Mouse (Mus musculus): ENCODE results near the gene Lmo2. TPM values are rescaled to one million over a fixed set of nuclear protein-coding genes. Genes with fewer than 3 reads are reported as not detected.

Lmo2 gene
- polyA plus RNA-seq, 1 experiment from 2014 or later, result 33.1 TPM

- Histone ChIP-seq H3K27ac (ENCODE audit: low read length) (no peak overlapping the region), H3K27me3 (ENCODE audit: insufficient read depth, low read length) (no peaks in the 10 kb centered on the region), H3K9me3 (ENCODE audit: low read length) (no peaks in the 10 kb centered on the region), H3K4me3 (ENCODE audit: low read length) (no peak overlapping the region), H3K4me1 (ENCODE audit: insufficient read depth, low read length) (peaks cover 14% of the 10 kb centered on the region), H3K4me2 (replicated peaks; ENCODE audit: low read depth, low read length) (no peak overlapping the region), H3K36me3 (ENCODE audit: insufficient read depth, low read length) (no peaks in the 10 kb centered on the region), H3K9ac (replicated peaks; ENCODE audit: low read length) (no peak overlapping the region)
- WGBS, result 96% methylated on average over 1 of the region's 1 CpGs
- no peak for ATAC-seq (ENCODE audit: low FRiP score, low TSS enrichment)
Observed at GRCm38 (mm10) chr2:103938573-103938972, 19.2 kb upstream of the Lmo2 start.

GRCm38 (mm10) chr2:103939003-103939402 lies 18.8 kb upstream of the Lmo2 start:
- Histone ChIP-seq H3K4me2 (replicated peaks; ENCODE audit: low read depth, low read length) (no peak overlapping the region), H3K36me3 (ENCODE audit: insufficient read depth, low read length) (no peaks in the 10 kb centered on the region), H3K9ac (replicated peaks; ENCODE audit: low read length) (no peak overlapping the region), H3K9me3 (ENCODE audit: low read length) (no peaks in the 10 kb centered on the region), H3K4me1 (ENCODE audit: insufficient read depth, low read length) (peaks cover 14% of the 10 kb centered on the region), H3K27ac (ENCODE audit: low read length) (no peak overlapping the region), H3K27me3 (ENCODE audit: insufficient read depth, low read length) (no peaks in the 10 kb centered on the region), H3K4me3 (ENCODE audit: low read length) (no peak overlapping the region)
- no peak for ATAC-seq (ENCODE audit: low FRiP score, low TSS enrichment)

- Histone ChIP-seq H3K9ac (replicated peaks; ENCODE audit: low read length) (no peak overlapping the region), H3K4me3 (ENCODE audit: low read length) (no peak overlapping the region), H3K9me3 (ENCODE audit: low read length) (no peaks in the 10 kb centered on the region), H3K4me1 (ENCODE audit: insufficient read depth, low read length) (peaks cover 7% of the 10 kb centered on the region), H3K36me3 (ENCODE audit: insufficient read depth, low read length) (no peaks in the 10 kb centered on the region), H3K4me2 (replicated peaks; ENCODE audit: low read depth, low read length) (no peak overlapping the region), H3K27me3 (ENCODE audit: insufficient read depth, low read length) (no peaks in the 10 kb centered on the region), H3K27ac (ENCODE audit: low read length) (no peak overlapping the region)
- WGBS, result 74% methylated on average over 3 of the region's 3 CpGs
- ATAC-seq (ENCODE audit: low FRiP score, low TSS enrichment), result no peak
Observed at GRCm38 (mm10) chr2:103941085-103941484, 16.7 kb upstream of the Lmo2 start.

GRCm38 (mm10) chr2:103944859-103945258 lies 12.9 kb upstream of the Lmo2 start:
- no peak overlapping the region for H3K9ac ChIP-seq (replicated peaks; ENCODE audit: low read length)
- no peaks in the 10 kb centered on the region for H3K9me3 ChIP-seq (ENCODE audit: low read length)
- WGBS, result 89% methylated on average over 2 of the region's 2 CpGs
- no peaks in the 10 kb centered on the region for H3K27me3 ChIP-seq (ENCODE audit: insufficient read depth, low read length)
- H3K4me2 ChIP-seq (replicated peaks; ENCODE audit: low read depth, low read length), result no peak overlapping the region
- H3K4me1 ChIP-seq (ENCODE audit: insufficient read depth, low read length), result no peaks in the 10 kb centered on the region
- no peaks in the 10 kb centered on the region for H3K36me3 ChIP-seq (ENCODE audit: insufficient read depth, low read length)
- no peak overlapping the region for H3K4me3 ChIP-seq (ENCODE audit: low read length)
- no peak for ATAC-seq (ENCODE audit: low FRiP score, low TSS enrichment)
- H3K27ac ChIP-seq (ENCODE audit: low read length), result no peak overlapping the region

GRCm38 (mm10) chr2:103945571-103946092 lies 12.2 kb upstream of the Lmo2 start:
- WGBS, result 82% methylated on average over 5 of the region's 5 CpGs
- H3K4me3 ChIP-seq (ENCODE audit: low read length), result no peak overlapping the region

GRCm38 (mm10) chr2:103946892-103947291 lies 10.9 kb upstream of the Lmo2 start:
- no peak overlapping the region for H3K4me2 ChIP-seq (replicated peaks; ENCODE audit: low read depth, low read length)
- no peak overlapping the region for H3K4me3 ChIP-seq (ENCODE audit: low read length)
- no peak overlapping the region for H3K27ac ChIP-seq (ENCODE audit: low read length)
- no peaks in the 10 kb centered on the region for H3K9me3 ChIP-seq (ENCODE audit: low read length)
- no peak overlapping the region for H3K9ac ChIP-seq (replicated peaks; ENCODE audit: low read length)
- 76% methylated on average over 8 of the region's 8 CpGs for WGBS
- H3K27me3 ChIP-seq (ENCODE audit: insufficient read depth, low read length), result no peaks in the 10 kb centered on the region
- H3K4me1 ChIP-seq (ENCODE audit: insufficient read depth, low read length), result no peaks in the 10 kb centered on the region
- no peak for ATAC-seq (ENCODE audit: low FRiP score, low TSS enrichment)
- no peaks in the 10 kb centered on the region for H3K36me3 ChIP-seq (ENCODE audit: insufficient read depth, low read length)

More at GRCm38 (mm10) chr2:103945571-103946092, 12.2 kb upstream of the Lmo2 start:
- Histone ChIP-seq H3K27ac (ENCODE audit: low read length) (no peak overlapping the region), H3K27me3 (ENCODE audit: insufficient read depth, low read length) (no peaks in the 10 kb centered on the region), H3K4me1 (ENCODE audit: insufficient read depth, low read length) (no peaks in the 10 kb centered on the region), H3K9ac (replicated peaks; ENCODE audit: low read length) (no peak overlapping the region), H3K4me2 (replicated peaks; ENCODE audit: low read depth, low read length) (no peak overlapping the region), H3K9me3 (ENCODE audit: low read length) (no peaks in the 10 kb centered on the region), H3K36me3 (ENCODE audit: insufficient read depth, low read length) (no peaks in the 10 kb centered on the region)
- no peak for ATAC-seq (ENCODE audit: low FRiP score, low TSS enrichment)

GRCm38 (mm10) chr2:103947982-103948655 lies 9.7 kb upstream of the Lmo2 start:
- Histone ChIP-seq H3K36me3 (ENCODE audit: insufficient read depth, low read length) (no peaks in the 10 kb centered on the region), H3K4me2 (replicated peaks; ENCODE audit: low read depth, low read length) (no peak overlapping the region), H3K4me3 (ENCODE audit: low read length) (no peak overlapping the region), H3K4me1 (ENCODE audit: insufficient read depth, low read length) (no peaks in the 10 kb centered on the region), H3K27me3 (ENCODE audit: insufficient read depth, low read length) (no peaks in the 10 kb centered on the region), H3K27ac (ENCODE audit: low read length) (no peak overlapping the region), H3K9ac (replicated peaks; ENCODE audit: low read length) (no peak overlapping the region), H3K9me3 (ENCODE audit: low read length) (no peaks in the 10 kb centered on the region)
- WGBS, result 48% methylated on average over 8 of the region's 8 CpGs
- ATAC-seq (ENCODE audit: low FRiP score, low TSS enrichment), result no peak; the same call in 1 of the 2 replicates

GRCm38 (mm10) chr2:103953050-103953835 lies 4.5 kb upstream of the Lmo2 start:
- H3K4me1 ChIP-seq (ENCODE audit: insufficient read depth, low read length), result no peaks in the 10 kb centered on the region
- no peak overlapping the region for H3K27ac ChIP-seq (ENCODE audit: low read length)
- no peak overlapping the region for H3K4me2 ChIP-seq (replicated peaks; ENCODE audit: low read depth, low read length)
- H3K36me3 ChIP-seq (ENCODE audit: insufficient read depth, low read length), result no peaks in the 10 kb centered on the region
- 94% methylated on average over 6 of the region's 6 CpGs for WGBS
- no peak overlapping the region for H3K4me3 ChIP-seq (ENCODE audit: low read length)
- no peak for ATAC-seq (ENCODE audit: low FRiP score, low TSS enrichment)
- H3K27me3 ChIP-seq (ENCODE audit: insufficient read depth, low read length), result no peaks in the 10 kb centered on the region
- H3K9me3 ChIP-seq (ENCODE audit: low read length), result no peaks in the 10 kb centered on the region
- H3K9ac ChIP-seq (replicated peaks; ENCODE audit: low read length), result no peak overlapping the region

- Histone ChIP-seq H3K36me3 (ENCODE audit: insufficient read depth, low read length) (no peaks in the 10 kb centered on the region), H3K4me1 (ENCODE audit: insufficient read depth, low read length) (no peaks in the 10 kb centered on the region), H3K9ac (replicated peaks; ENCODE audit: low read length) (no peak overlapping the region), H3K27ac (ENCODE audit: low read length) (no peak overlapping the region), H3K9me3 (ENCODE audit: low read length) (no peaks in the 10 kb centered on the region), H3K4me3 (ENCODE audit: low read length) (no peak overlapping the region), H3K4me2 (replicated peaks; ENCODE audit: low read depth, low read length) (no peak overlapping the region), H3K27me3 (ENCODE audit: insufficient read depth, low read length) (no peaks in the 10 kb centered on the region)
- WGBS, result 81% methylated on average over 3 of the region's 3 CpGs
- no peak for ATAC-seq (ENCODE audit: low FRiP score, low TSS enrichment)
Observed at GRCm38 (mm10) chr2:103955714-103956113, 2.1 kb upstream of the Lmo2 start.

- Histone ChIP-seq H3K9ac (replicated peaks; ENCODE audit: low read length) (no peak overlapping the region), H3K27ac (ENCODE audit: low read length) (no peak overlapping the region), H3K4me3 (ENCODE audit: low read length) (no peak overlapping the region), H3K9me3 (ENCODE audit: low read length) (no peaks in the 10 kb centered on the region), H3K4me2 (replicated peaks; ENCODE audit: low read depth, low read length) (no peak overlapping the region), H3K36me3 (ENCODE audit: insufficient read depth, low read length) (no peaks in the 10 kb centered on the region), H3K4me1 (ENCODE audit: insufficient read depth, low read length) (no peaks in the 10 kb centered on the region), H3K27me3 (ENCODE audit: insufficient read depth, low read length) (no peaks in the 10 kb centered on the region)
- no peak for ATAC-seq (ENCODE audit: low FRiP score, low TSS enrichment)
- 87% methylated on average over 6 of the region's 6 CpGs for WGBS
Observed at GRCm38 (mm10) chr2:103956867-103957266, 919 bp upstream of the Lmo2 start.

All from kidney, embryonic 16.5 days (tissue).